Mouse (Mus musculus) right cerebral cortex, adult 2 months (tissue): ENCODE measurements at regions not wholly inside any gene's neighbourhood (a gene's known extent, or its start where the extent isn't known, plus 50 kb on each side); places are given as distances from the start of the nearest gene placed in this dataset.
A peak's percentile ranks its signal among the peaks of the same experiment; 100 is the strongest.

Experiments
- DNase-seq, 2 experiments: peaks; one replicate each; pipeline ENCODE4 v3.0.0; 2021 to 2022; ENCODE audit warnings: low spot score in 2 of 2

DNA sequence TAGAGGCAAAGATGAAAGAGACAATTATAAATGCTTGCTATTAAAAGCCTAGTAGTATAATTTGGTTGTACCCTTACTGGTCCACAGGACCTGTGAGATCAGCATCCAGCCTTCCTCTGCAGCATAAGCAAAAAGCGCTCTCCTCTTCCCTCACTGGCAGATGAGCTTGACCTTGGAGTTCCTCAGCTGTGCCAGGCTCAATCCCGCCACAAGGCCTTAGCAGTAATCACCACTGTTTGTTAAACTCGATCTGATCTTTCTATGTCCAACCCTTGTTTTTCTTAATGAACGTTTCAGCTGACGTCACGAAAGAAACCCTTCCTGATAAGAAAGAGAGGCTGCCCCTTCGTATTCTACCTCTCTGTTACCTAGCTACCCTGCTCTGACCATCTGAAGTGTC lies 183.5 kb downstream of the Ifng start:
- no peak for DNase-seq

DNA sequence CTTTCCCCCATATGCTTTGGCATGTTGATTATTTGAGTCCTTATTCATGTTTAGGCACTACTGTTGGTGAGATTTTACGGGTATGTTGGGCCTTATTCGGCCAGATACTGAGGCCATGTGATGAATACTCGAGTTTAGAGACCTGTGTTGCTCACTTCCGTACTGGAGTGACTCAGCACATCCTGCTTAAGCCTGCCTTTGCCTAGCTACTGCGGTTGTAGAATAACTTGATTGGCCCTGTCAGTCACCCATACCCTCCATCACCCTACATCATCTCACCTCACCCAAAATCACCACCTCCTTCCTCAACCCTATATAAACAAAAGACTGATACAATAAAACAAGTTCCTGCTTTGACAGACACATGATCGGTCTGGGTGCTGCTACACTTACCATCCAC lies 187.2 kb downstream of the Ifng start:
- no peak for DNase-seq

DNA sequence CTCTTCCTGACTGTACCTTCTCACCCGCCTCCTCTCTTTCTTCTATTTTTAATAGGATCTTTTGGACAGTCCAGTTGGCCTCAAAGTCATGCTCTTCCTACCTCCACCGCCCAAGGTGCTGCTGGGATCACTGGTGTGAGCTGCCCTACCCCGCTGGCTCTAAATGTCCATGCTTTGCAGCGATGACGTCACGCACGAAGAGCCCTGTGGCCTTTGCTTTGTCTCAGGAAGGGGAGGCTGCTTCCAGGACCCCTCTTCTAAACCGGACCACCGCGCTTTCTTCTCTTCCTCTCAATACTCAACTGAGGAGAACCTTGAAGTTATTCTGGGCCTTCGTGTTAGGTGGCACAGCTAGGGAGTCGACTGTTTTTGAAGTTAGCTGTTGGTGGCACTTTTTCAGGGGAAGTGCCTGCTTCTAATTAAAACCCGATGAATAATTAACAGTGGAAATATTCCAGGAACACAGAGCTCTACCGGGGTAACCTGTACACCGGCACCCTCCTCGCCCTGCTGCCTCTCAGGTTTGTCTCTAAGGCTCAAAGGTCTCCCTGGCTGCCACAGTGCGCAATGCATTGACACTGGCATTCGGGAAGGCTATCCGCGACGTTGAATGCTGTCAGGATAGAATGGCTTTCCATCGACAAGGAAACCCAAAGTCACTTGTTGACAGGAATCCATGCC lies 188.7 kb downstream of the Ifng start:
- no peak for DNase-seq

DNA sequence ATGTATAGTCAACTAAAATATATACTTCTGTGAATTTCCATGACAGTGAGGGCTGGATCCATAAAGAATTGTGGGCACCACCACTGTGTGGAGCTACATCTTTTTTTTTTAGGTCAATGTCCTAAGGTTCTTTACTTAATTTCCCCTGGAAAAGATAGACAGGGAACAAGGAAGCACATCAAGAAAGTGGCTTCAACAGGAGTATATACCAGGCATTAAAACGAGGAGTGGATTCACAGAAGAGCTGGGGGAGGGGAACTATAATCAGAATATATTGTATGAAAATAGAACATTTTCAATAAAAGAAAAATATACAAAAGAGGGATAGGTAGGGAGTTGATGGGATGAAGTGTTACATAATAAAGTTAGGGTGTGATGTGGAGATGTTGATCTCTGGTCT lies 190.9 kb downstream of the Ifng start:
- no peak for DNase-seq

DNA sequence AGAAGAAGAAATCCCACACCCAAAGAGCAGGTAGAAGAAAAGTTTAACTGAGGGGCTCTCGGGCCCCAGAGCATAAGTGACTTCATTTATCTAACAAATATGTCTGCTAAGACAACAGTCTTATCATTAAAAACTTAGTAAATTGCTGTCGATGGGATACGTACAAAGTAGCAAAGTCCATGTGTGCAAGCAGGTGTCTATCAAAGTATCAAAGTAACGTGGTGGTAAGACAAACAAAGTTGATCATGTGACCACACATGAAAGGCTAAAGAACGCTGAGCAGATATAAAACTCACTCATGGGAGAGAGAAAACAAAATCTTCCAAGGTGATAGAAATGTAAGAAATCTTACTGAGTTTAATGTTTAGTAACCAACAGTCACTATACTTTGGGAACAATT lies 191.3 kb downstream of the Ifng start:
- DNase-seq: no peak

DNA sequence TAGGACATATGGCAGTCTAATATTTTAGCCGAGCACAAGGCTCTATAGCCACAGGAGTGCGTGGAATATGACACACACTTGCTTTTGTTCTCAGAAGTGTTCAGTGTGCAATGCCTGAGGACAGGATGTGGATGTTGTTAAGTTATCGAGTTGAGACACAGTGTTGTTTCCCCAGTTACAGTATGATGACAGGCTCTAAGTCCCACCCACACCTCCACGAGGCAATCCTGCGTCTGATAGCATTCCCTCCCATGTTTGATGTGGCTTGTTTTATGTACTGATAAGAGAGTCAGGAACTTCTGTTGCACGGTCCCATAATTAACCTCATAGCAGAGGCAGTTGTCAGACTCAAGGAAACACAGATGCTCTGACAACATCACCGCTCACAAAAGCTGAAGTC lies 192.6 kb downstream of the Ifng start:
- DNase-seq: no peak

DNA sequence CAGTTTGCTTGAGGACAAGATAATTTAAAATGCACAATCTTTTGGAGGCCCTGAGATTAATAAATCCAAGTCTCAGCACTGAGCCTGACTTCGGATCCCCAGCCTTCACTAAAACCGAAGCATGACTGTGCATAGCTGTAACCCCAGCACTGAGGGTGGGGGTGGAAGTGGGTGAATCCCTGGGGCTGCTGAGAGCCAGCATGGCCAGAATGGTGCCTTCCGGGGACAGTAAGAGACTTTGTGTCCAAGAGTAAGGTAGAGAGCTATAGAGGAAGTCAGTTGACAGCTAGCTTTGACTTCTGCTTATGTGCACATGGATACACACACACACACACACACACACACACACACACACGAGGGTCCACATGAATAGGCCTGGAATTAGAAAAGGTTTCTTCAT lies 198.3 kb downstream of the Ifng start:
- DNase-seq: no peak

DNA sequence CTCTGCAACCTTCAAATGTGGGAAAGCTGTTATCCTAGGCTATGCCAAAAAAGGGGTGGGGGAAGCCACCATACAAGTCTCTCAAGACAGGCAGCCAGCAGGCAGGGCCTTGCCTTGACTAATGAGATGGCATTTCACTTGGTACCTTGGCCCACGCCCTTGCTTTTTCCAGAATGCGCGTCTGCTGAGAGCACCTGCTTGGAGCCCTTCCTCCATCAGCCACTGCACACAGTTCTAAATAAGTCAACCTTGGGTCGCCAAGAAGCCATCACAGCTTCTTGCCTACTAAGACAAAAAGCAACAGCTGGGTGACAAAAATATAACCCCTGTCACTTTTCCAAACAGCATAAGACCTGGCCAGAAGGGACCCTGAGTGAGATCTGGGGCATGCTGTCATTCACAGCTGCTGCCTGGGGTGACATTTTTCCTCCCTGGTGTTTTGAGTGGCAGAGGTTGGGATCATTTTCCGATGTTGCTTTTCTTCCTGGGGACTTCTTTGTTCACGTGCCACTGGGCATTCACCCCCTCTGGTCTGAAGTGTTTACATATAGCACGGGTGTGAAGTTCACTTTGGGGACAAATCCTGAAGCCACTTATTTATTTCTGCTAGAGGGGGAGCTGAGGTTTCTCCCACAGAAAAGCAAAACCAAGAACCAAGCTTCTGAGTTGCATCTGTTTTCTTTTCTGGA lies 199.4 kb downstream of the Ifng start:
- peak; percentile 13 to 14 for DNase-seq

DNA sequence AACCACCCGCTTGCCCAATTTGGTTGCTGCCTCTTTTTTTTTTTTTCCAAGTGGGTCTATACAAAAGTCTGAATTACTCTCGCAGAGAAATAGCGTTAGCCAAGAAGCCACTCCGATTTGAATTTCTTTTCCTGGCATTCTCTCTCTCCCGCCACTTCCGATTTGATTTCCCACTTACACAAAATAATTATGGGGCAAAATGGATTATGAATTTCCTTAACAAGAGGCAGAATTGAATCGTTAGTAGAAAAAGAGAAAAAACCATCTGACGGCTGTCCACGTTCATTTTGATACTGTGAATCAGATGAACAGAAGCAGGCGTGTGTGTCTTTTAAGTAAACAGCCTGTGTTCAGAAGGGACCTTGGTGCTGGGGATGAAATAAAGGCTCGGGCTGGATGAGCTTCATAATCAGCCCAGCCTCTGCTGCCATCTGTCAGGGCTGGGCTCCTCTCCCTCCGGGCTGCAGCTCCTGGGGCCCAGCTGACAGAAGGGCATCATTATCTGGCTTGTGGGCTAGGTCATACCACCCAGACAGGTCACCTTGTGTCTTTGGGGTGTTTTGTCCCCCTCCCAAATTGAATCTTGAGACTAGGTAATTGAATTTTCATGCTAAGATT lies 200.1 kb downstream of the Ifng start:
- DNase-seq: peak in 1 of 2 experiments; percentile 17

DNA sequence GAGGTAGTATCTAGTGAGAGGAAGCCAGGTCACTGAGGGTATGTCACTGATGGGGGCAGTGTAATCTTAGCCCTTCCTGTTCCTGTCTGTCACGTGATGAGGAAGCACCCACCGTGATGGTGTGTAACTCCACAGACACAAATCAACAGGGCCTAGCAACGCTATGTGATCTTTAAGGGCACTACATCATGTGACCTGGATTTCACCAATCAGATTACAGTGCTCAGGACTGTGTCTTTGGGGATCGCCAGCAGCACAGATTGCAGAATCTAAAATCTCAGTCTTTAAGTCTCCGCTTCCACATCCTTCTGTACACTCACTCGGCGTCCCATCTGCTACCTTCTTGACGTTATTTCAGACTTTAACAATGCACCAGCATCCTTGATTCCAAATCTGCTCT lies 202.8 kb downstream of the Ifng start:
- peak; percentile 20 to 40 for DNase-seq

DNA sequence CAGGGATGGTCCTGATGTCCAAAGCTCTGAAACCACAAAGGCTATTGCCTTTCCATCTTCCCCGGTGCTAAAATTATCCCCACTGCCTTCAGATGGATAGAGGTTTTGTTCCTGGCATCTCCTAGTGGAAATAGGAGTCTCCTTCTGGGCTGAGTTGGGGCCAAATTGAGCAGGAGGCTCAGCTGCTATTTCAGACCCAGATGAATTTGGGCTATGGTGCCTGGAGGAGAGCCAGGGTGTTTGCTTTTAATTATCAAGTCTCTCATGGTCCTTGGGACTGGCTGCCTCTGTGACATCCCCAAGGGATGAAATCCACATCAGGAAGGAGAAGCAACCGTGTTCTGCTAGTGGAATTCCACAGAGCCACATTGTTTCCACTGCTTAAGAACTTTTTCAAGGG lies 207.3 kb downstream of the Ifng start:
- no peak for DNase-seq

DNA sequence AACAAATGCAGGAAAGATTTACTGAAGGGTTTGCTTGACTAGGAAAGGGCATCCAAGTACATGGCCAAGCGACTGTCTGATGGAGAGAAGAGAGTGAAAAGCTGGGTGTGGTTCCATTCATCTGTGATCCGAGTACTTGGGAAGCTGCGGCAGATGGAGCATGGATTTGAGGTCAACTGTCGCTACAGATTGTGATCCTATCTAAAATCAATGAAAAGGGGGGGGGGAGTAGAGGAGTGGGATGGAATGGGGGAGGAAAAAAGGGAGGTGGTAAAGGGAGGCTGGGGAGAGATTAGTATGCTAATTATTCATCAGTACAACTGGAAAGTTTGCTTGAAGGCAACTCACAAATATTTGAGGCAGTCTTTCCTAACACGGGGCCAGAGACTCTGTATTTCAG lies 213.4 kb downstream of the Dyrk2 start:
- no peak for DNase-seq

DNA sequence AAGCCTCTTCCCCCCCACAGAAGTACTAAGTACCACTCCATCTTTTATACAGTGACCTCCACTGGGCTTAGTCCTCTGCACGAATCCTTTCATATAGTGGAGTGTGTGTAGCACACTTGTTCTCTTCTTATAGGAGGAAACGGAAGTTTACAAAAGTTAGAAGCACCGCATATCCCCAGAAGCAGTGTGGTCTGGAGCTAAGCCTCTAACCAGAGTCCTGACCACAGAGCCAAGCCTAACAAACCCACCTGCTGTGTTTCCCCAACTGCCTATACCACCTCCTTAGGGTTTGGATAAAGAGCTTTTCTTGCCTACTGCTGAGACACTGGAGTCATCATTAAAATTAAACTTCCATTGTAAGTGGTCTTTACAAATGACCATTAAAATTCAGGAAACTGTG lies 204.0 kb downstream of the Dyrk2 start:
- no peak for DNase-seq

DNA sequence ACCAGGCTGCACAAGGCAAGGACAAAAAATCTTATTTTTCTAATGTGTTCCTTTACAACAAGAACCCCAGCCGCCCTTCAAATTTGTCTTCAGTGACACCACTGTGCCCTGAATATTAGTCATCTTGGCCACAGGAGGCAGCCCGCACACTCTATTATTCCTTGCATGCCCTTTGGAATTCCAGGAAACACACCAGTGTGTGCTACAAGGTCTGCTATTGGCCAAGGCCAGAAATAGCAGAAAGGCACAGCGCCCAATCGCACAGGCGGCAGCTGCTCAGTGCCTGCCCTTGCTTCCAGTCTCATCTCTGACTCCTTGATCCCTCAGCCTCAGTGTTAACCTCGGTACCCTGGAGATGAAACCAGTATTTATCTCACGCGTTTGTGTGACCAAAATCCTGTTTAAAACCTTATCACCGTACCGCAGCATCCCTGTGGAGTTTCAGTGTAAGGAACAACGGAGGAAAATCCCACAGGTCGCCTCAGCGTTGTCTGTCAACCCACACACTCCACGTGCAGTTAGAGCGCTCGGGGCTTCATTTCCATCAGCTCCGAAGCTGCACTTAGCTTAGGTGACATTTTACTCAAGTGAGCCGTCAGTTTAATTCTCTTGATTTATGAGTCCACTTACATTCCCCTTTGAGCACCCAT lies 194.1 kb downstream of the Dyrk2 start:
- no peak for DNase-seq

DNA sequence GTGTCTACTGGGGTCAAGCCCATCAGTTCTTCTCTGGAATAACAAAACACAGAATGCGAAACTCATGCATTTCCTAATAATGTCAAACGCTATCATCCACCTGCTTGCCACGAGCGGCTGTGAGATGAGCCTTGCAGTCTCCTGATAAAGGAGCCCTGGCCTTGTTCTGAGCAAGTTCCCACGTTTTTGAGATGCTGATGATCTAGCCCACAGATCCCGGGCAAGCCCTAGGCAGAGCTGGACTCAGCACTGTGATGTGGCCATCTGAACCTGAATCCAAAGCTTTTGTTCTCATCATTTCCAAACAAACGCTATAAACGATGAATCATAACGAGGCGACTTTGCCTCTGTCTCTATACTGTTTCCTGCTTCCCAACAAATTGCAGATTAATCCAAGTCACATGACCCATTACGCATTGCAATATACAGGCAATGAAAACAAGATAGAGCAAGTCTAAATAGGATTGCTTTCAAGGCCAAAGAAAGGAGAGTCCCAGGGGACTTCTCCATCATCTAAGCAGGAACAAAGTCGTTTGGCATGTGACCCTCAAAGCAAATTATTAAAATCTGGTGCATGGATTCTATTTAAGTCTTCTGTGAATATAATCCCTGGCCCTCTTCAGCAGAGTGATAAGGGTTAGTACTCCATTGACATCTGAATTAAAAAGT lies 191.1 kb downstream of the Dyrk2 start:
- DNase-seq: no peak

DNA sequence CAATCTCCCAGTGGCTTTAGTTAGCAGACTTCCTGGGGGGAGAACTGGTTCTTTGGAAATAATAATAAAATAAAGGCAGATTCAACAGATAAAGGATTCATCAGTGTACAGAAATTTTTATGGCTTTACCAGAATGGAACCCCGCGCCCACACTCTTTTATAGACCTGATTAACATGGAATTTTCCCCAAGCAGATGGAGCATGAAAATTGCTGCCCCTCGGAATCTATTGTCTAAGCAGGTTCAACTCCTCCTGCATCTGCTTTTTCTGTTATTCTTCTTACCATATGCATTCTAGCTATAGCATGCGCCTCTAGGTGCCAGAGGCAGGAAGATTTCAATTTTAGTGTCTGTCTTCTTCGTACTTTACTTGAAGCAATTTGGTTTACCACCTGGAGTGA lies 190.5 kb downstream of the Dyrk2 start:
- DNase-seq: no peak

DNA sequence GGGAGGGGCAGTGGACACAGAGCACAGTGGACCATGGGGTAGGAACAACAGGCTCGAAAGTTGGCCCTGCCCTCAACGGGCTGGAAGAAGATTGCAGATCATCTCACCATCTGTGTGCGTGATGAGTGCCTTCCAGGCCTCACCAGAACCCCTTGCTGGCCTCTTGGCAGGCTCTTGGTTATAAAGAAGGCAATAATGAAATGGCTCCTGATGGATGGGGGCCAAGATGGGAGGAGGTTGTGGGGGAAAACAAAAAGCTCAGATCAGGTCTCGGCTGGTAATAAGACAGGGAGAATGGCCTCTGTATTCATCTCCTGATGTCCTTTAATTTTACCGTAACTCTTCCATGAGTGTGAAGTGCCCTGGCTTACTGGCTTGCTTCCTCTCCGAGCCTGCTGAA lies 189.1 kb downstream of the Dyrk2 start:
- no peak for DNase-seq

DNA sequence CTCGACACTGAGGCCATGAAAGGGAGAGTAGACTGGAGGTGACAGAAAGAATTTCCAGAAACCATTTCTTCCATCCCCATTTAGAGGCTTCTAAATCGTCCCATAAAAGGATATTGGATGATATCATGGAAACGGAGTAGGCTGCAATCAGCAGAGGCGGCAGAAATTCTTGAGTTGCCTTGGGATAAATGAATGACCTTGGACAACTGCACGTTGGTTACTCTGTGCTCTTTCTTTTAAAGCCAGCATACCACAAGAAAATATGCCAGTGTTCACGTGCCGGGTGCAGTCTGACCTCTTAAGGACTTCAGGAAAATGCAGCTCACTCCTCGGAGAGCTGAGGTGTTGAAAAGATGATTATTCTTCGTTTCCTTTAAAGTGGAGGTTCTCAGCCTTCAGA lies 186.7 kb downstream of the Dyrk2 start:
- no peak for DNase-seq

DNA sequence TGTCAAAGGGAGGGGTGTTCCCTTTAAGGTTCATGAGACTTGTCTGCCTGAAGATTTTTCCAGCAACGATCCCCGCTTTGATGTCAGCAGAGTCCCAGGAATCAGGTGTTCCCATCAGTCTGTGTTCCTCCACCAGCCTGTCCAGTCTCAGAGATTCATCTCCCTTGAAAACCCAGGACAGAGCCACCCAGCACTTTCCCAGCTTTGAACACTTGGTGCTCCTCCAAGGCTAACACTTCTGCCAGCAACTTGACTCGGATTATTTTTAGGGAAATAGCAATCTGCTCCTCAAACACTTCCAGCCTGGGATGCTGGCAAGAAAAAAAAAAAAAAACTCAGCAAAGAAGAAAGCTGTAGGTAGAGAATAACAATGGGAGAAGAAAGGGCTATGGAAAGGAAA lies 170.7 kb downstream of the Dyrk2 start:
- no peak for DNase-seq

DNA sequence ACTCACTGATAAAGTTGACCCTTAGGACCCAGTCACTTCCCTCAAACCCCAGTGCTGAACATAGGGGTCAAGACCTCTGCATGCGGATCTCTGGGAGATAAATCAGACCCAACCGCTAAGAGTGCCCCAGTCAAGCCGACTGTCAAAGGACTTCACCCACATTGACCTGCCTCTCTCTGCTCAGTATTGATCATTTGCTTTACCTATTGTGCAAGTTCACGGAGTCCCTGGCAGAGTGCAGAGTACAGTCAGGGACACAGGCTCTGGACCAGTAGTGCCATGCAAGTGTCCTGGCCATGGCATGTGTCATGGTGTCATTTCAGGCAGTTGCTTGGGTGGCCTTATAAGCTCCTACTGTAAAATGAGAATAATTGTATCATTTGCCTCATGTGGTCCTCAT lies 169.9 kb downstream of the Dyrk2 start:
- no peak for DNase-seq

DNA sequence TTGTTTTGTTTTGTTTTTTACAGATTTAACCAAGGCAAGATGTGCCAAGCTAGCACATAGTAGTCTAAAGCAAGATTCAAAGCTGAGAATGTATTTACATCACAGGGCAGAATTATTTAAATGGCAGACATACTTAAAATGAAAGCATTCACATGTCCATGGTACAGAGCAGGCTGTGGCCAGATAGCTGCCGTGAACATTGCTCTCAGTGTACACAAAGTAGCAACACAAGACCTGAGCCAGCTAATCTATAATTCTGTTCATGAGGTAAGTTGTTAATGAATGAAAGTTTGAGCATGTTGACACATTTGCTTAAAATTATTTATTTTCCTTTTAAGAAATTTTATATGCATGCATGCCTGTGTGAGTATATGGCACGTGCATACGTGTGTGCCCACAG lies 164.0 kb downstream of the Dyrk2 start:
- no peak for DNase-seq

DNA sequence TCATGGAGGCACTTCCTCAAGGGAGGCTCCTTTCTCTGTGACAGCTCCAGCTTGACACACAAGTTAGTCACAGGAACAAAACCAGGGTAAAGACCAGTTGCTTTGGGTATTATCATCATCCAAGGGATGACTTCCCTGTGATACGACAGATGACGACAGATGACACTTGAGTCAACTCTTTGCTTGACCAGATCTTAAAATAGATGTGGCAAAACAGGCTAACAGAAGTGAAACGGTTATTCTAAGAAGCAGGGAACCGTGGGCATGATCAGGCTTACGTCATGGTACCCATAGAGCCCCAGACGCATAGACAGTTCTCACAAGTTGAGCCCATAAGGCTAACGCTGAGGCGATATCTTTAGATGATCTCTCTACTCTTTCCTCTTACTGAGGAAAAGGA lies 160.3 kb downstream of the Dyrk2 start:
- no peak for DNase-seq
